Mouse (Mus musculus) natural killer cell, adult 2 months (primary cell): ENCODE data around the gene Kif7.

Source experiments
- DNase-seq, 2 experiments: peaks; one replicate each; pipeline ENCODE4 v3.0.0; 2022; ENCODE audit warnings: low spot score in 2 of 2

Gene Kif7

DNA sequence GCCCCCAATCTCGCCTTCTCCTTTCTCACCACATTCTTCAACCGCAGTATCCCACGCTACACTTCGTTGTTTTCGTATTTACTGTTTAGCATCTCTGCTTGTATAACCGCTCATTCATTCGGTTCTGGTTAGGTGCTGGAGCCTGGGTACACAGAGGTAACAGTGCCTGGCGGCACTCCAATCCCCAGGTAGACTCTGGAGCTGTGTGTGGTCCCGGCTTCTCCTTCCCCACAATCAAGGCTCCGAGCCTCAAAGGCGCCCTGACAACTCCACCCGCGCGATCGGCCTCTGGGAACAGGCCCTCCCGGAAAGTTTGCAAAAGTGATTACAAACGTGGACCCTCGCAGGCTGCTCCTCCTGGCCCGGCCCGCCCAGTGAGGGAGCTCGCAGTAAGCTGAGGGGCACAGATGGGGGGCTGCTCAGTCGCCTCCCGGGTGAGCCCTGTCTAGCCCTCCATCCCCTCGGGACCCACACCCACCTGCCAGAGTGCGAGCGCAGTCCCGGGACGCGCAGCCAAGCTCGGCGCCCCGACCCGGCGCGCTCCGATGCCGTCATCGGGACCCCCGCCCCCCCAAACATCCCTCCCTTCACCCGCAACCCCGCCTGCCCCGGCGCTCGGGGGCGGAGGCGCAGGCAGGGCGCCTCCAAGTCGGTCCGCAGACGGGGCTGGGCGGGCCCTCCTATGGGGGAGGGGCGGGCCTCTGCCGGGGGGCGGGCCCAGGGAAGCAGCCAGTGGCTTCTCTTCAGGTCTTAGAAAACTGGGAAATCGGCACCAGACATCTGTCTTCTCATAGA, at the start of gene Kif7:
Kif7 (minus strand) TSS at position 534 of the 795 bp plus-strand sequence.
- peak; percentile 12 to 14 for DNase-seq

DNA sequence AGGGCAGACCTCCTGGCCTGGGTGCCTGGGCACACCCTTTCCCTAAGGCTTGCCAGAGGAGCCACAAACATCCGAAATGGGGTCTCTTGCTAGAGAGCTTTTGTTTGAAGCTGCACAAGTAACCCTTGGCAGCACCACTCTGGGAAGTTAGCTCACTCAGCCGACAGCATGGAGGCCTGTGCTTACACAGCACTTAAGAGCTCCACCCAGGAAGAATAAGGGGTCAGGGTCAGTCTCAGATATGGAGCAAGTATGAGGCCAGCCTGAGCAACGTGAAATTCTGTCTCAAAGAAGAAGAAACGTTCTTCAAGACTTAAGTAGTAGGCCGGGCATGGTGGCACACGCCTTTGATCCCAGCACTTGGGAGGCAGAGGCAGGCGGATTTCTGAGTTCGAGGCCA, 46.6 kb upstream of the Kif7 start:
- DNase-seq: no peak

DNA sequence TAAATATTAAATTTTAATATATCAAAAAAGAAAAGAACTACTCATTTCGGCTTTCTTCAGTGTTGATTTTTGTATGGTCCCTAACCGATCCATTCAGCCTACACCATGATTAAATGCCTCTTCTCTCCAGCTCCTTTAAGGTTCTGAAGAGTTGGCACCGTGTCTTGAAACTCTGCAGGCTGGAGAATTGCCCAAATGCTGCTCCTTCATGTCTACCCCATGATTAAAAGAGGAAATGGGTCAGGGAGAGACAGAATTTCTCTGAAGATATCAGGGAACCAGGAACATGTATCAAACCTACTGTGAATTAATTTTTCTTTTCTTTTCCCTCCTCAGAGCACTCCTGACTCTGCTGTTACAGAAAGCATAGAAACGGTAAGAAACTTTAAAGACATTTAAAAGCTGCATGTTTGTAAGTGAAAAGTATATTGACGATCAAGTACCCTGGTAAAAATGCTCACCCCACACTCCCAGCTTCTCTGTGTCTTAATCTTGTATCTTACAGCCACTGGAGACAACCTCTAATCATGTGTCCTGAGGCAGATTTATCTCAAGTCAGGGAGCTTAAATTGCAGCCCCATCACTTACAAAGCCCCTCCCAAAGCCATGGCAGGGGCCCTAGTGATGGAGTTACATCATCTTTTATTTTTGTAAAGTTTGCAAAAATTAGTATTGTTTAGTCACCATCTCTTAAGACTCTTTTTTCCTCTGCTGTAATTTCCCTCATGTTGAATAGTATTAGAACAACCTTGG, 45.8 kb upstream of the Kif7 start:
- DNase-seq: no peak

DNA sequence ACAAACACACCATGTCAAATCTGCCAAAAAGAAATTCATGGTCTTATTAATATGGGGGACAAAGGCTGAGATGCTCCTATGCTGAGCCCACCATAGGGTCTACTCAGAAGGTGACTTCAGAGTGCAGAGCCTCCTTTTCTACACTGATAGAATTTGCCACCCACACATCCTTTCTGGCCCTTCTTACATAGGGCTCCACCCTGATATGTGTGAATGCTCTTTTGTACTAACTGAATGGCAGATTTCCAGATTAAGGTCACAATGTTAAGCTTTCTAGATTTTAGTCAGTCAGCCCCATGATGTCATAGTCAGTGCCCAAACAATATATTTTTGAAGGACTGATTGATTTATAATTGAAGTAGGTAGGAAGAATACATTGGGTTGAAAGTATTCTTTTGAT, 44.2 kb upstream of the Kif7 start:
- no peak for DNase-seq

DNA sequence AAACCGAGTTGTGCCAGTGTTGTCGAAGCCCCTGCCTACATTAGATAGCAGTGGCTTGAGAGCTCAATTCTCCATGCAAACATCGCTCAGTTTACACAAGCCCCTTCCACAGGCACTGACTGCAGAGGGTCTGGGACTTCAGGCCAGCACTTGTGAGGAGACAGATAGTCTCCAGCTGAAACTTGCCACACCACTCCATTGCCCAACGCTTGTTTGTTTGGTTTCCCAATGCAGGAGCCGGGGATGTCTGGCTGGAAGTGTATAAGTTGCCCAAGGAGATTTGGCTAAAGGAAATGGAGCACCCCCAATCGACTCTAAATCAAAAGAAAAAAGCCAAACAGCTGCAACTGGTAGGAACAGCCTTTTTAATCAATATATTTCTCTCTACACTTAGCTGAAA, 42.7 kb upstream of the Kif7 start:
- no peak for DNase-seq

DNA sequence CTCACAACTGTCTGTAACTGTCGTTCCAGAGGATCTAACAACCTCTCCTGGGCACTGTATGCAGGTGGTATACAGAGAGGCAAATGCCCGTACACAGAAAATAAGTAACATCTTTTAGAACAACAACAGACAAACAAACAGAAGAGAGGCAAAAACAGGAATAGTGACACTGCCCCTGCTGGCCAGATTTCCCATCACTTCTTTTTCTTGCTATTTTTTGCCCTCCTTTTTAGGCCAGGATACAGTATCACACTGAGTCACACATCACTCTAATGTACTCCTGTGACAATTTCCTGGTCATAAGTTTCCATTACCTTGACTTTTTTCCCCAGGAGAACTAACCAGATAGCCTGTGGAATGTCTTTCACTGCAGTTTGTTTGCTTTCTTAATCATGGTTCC, 40.8 kb upstream of the Kif7 start:
- no peak for DNase-seq

DNA sequence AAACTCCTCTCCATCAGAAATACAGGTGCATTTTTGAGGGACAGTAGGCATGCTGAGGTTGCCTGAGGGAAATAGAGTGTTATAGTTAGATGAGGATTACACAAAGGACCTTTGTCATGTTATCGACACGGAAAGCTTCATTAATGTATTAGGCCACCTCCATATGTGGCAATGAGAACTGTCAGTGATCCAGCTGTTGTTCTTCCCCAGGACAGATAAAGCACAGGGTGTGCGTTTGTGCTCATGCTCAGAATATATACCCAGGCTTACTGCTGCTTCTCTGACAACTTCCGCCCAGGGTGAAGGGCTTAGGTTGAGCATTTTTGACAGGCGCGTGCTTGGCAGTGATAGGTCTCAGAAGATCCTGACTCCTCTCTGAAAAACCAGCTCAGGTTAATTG, 34.0 kb upstream of the Kif7 start:
- no peak for DNase-seq

DNA sequence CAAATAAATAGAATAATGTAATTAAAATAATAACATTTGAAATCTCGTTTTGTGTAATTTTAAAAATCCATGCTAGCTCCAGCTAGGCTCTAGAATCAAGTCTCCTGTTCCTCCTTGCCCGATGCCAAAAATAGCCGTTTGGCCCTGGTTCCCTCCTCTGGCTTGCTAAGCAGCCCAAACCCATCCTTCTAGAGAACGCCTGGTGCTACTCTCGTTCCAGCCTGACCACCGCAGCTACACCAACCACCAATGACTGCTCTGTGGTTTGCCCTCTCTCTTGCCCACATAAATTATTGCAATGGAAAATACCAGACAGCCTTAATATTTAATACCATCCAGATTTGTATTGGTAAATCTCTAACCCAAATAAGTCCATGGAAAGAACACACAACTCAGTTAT, 32.1 kb upstream of the Kif7 start:
- DNase-seq: no peak

DNA sequence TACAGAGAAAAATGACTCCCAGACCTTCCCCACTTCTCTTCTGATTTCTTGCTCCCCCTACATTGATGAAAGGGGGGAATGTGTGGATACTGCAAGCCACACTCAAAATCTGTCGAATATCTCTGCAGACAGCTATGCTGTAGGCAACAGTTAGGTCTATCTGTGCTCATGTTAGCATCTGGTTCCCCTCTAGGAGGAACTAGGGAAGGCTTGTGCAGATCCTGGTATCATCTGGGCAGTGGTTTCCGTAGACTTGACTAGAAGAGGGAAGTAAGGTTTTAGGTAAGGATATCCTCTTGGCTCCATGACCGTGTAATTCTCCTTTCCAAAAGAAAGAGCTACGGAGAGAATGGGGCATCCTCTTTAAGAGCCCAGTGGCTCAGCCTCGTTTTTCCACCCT, 29.1 kb upstream of the Kif7 start:
- no peak for DNase-seq

DNA sequence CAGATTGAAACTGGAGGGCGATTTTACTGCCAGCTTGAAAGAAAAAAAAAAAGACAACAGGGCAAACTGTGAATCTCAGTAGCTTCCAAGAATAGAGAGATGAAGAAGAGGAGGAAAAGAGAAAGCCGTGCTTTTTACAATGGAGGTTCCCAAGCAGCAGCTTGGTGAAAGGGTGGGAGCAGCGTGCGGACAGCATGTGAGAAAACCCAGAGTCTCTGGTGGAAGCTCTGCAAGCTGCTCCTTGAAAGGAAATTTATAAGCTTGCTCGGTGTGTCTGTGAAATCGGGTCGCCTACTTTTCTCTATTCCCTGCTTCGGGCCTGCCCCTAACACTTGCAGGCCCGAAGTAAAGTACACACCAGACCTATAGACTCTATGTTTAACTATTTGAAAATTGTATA, 28.5 kb upstream of the Kif7 start:
- no peak for DNase-seq

DNA sequence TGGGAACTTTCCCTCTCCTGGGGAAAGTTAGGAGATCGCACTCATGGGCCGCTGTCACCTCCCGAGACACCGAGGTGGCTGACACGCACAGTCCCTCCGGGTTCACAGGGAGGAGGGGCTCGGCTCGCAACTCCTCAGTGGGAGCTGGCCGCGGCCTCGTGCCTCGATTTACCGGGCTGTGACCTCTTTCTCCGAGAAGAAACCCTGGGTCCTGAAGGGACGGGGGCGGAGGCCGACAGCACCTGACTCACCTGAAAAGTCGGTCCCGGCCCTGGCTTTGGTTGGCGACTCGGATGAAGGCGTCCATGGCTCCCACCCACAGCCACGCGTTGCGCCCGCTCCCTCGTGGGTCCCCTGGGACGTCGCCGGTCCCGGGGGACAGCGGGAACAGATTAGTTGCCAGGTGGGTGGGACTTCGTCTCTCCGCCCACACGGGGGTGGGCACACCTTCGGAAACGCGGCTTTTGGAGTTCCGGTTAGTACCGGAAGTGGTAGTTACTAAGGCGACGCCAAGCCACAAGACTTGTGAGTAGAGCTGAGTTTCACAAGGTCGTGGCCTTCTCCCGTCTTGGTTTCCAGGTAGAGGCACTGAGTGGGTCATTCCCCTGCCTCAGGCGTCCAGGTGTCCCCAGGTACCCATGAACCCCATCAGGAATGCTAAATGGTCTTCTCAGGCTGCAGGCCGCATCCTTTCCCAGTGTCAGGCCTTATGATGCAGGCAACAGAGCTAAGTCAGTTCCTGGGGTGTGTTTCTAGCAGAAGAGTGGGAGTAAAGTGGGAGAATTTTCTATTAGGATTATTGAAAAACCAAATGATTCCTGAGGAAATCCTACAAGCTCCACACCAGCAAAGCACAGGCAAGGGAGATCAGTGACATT, 27.4 kb upstream of the Kif7 start, which contains the start of the genes Pex11a and Wdr93:
Pex11a (minus strand) TSS at position 473 of the 878 bp plus-strand sequence.
Wdr93 (plus strand) TSS at position 505 of the 878 bp plus-strand sequence.
- DNase-seq: peak; percentile 68 to 82

DNA sequence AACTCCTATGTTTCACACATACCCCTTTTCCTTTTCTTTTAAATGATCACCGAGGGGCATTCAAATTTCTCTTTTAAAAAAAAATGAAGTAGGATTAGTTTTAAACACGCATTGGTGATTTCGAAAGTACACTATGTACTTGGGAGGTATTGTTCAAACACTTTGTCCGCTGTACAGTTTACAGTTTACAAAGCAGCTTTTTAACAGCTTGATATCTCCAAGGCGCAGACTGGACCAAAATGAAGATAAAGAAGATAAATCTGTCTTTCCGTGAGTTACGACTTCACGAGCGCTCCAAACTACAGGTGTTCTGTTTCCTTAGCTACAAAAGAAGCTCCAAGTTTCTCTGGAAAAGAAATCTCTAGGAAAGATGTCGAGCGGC, 26.7 kb upstream of the Kif7 start:
- no peak for DNase-seq

DNA sequence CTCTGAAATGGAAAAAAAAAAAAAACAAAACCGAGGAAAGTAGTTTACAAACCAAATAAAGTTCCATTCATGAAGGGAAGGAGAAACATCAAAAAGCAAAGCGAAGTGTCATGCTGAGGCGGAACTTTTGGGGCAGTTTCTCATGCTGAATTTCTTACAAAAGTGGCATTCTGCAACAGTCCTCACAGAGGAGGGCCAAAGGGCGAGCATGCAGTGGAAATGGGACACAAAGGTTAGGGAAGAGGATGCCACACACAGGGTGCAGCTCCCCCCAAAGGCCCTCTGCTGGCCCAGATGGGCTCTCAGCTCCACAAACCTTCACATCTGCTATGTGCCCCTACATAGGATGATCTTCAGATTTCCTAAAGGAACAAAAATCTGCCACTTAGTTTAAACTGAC, 24.8 kb upstream of the Kif7 start:
- no peak for DNase-seq

DNA sequence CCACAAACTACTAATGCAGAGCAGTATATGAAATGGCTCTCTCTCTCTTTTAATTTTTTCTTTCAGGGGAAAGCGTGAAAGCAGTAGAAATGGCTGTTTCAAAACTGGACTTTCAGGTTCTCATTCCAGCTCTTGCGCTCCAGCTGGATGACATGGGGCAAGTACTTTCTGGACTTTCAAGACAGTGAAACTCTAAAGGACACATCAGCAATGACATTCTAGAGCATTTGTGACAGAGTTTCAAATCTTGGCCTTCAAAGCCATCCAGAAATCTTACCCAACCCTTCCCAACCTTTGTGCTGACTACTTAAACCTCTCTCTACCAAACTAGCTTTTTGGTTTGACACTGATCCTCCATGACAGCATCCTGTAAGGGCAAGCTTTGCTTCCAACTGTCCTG, 23.4 kb upstream of the Kif7 start:
- DNase-seq: no peak

DNA sequence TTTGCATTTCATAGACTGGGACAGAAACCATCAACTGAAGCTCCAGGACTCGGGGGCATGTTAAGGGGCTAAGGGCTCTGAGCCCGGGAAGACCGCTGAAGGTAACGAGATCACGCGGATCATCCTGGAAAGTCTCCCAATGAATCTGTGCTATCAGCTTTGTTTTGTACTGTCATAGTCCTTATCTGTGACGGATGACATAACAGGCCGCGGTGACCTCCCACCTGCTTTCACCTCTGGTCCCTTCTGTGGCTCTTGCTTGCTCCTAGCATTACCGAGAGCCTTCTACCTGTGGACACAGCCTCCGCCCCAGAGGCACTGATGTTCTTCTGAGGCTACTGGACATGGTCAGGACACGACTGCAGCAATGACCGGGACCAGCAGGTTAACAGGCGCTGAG, 21.0 kb upstream of the Kif7 start:
- DNase-seq: no peak

DNA sequence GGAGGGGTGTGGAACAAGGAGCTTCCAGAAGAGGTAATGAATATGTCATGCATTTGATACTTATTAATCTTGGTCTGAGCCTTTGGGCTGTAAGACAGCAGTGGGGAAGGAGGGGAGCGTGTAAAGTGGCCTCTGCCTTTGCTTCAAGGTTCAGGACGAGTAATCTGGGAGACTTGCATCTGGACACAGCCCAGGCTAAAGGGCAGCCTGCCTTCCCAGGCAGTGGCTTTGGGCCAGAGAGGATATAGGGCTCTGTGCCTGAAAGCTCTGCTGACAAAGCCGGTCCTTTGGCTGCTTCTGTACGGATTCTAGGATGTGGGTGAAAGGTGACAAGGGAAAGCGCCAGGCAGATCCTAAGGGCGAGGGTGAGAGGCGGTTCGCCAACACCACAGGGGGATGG, 19.0 kb upstream of the Kif7 start:
- DNase-seq: no peak

DNA sequence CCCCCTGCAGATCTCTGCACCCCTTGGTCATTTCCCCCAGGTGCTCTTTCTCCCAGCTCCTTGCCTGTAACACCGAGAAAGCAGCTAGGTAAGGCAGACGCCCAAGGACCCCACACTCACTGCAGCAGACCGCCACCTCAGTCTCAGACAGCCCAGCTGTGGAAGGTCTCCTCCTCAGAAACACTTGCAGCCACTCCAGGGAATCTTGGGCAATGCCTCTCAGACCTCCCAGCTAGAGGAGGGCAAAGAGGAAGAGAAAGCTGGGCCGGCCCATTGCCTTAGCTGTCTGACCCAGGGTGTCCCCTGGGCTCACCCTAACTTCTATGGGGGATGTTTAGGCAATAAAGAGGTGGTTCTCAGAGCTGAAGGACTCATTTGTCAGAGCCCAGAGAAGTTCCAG, 17.1 kb upstream of the Kif7 start, which contains the start of gene Plin1:
Plin1 (minus strand) TSS at position 282 of the 400 bp plus-strand sequence.
- DNase-seq: no peak

DNA sequence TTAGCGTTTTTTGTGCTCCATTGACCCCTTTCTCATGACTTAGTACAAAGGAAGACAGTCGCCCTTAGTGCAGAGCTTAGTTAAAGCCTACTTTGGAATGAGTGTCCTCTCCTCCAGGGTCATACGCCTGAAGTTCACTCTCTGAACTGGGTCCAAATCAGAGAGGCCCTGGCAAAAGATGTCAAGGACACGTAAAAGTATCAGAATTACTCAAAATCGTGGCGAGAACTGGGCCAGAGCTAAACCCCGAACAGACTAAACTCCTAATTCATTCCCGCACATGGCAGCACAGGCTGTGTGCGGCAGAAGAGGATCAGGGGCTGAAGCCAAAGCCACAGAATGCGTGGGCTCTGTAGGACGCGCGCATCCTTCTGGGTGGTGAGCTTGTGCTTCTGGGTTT, 15.9 kb upstream of the Kif7 start:
- no peak for DNase-seq

DNA sequence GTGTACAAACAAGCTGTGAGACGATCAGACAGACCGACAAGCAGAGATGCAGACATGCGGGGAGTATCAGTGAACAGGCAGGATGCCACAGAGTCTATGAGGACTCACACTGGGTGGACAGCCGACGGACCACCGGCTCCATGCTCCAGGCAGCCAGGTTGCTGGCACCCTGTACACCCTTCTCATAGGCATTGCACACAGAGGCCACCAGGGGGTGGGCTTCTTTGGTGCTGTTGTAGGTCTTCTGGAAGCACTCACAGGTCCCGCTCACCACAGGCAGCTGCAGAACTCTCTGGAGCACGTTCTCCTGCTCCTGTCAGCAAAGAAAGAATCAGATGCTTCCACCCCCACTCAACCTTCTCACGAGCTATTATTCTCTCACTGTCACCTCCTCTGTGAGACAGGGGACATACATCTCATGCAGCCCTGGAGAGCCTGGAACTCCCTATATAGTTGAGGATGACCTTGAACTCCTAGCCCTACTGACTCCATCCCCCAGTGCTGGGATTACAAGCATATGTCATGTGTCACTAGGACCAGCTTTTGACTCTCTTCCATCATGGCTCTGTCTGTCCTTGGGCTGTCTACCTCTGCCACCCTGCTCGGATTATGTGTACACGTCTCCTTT, 14.3 kb upstream of the Kif7 start:
- no peak for DNase-seq

DNA sequence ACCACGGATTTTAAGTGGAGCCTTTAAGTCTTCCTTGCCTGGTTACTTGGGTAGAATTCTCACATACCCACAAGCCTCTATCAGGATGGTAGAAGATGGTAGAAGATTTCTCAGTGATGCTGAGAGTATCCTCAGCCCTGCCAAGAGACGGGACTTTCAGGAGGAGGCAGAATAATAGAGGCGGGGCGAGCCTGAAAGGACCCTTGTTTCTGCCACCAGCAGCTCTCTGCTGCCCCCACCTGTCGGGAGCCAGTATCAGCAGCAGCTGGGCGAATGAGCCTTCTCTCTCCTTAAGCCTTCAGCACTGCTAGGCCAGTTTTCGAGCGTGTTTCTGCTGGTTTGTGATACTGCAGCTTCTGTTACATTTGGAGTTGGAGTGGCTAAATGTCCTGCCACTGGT, 13.6 kb upstream of the Kif7 start:
- DNase-seq: peak; percentile 16 to 57

DNA sequence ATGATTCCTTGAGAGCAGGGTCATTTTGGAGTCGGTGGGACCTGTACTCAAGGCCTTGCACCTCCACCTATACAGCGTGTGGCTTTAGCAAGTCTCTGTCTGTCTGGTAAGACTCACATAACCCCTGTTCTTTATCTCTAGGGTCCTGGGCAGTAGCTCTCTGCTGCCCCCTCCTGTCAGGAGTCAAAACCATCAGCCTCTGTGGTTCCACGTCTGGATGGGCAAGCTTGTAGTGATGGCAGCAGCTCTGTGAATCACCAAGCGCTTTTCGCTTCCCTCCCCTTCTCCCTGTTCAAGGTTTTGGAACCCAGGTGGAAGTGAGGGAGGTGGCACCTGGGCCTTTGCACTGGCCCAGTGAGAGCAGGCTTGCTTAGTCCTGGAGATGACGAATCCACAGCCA, 12.7 kb upstream of the Kif7 start:
- peak; percentile 30 to 60 for DNase-seq

DNA sequence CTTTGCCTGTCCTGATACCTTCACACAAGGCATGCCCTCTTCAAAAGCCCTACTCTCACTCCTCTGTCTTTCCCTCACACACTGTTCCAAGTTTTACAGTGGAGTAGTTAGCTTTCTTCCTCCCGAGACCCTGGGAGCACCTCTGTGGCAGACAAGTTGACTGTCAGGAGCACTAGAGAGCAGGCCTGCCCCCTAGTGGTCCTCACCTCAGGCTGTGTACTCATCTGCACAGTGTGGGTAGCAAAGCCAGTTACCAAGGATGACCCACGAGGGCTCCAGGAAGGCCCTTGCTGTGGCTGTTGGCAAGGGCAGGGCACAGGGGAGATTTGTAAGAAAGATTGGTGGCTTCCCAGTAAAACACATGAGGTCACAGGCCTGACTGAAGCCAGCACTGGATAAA, 11.6 kb upstream of the Kif7 start:
- peak in 1 of 2 experiments; percentile 29 for DNase-seq
